Comparison of ENCODE assay signal across 9 mouse cellular contexts in genomic region chr12:35831268-35831667, GRCm38 (mm10).
DNase-seq lines count a peak whose midpoint lies in the region; ATAC-seq lines count a peak whose summit lies in the region.
"Had no signal": no experiment of that assay in that cellular context is flagged by ENCODE, and none has a peak within 500 bp of the region (broad histone marks: within the 10 kb centered on the region; RNA-seq: fewer than 3 reads in every experiment).

No protein-coding gene starts in this region.

- no peak overlapping the region for H3K27ac ChIP-seq in heart, embryonic 13.5 days (replicated peaks)
- H3K27ac ChIP-seq in heart, embryonic 10.5 days: no peak overlapping the region
- no peak overlapping the region for H3K27ac ChIP-seq in hindbrain, embryonic 14.5 days
- 0 out of 2 replicates have a peak overlapping the region, but pooled peaks have one; percentile 38 for H3K27ac ChIP-seq in limb, embryonic 15.5 days
- H3K27ac ChIP-seq: limb, embryonic 13.5 days had no signal

- H3K9me3 ChIP-seq in heart, embryonic 13.5 days: no peaks in the 10 kb centered on the region
- H3K9me3 ChIP-seq in heart, embryonic 10.5 days: no peaks in the 10 kb centered on the region
- H3K9me3 ChIP-seq in hindbrain, embryonic 14.5 days (ENCODE audit: control insufficient read depth, low read length): no peaks in the 10 kb centered on the region
- no peaks in the 10 kb centered on the region for H3K9me3 ChIP-seq in limb, embryonic 15.5 days
- H3K9me3 ChIP-seq: limb, embryonic 13.5 days had no signal

- no peaks in the 10 kb centered on the region for H3K4me1 ChIP-seq in heart, embryonic 13.5 days
- no peaks in the 10 kb centered on the region for H3K4me1 ChIP-seq in heart, embryonic 10.5 days
- no peaks in the 10 kb centered on the region for H3K4me1 ChIP-seq in hindbrain, embryonic 14.5 days (replicated peaks; ENCODE audit: control insufficient read depth, insufficient read depth, low read length)
- H3K4me1 ChIP-seq in limb, embryonic 15.5 days: 0 out of 2 replicates have a peak, but pooled peaks cover 4% of the 10 kb centered on the region

- 11% methylated on average over 5 of the region's 5 CpGs for WGBS in heart, embryonic 13.5 days
- 18% methylated on average over 5 of the region's 5 CpGs for WGBS in heart, embryonic 10.5 days
- WGBS in hindbrain, embryonic 14.5 days: 20% methylated on average over 5 of the region's 5 CpGs
- 4% methylated on average over 5 of the region's 5 CpGs for WGBS in limb, embryonic 15.5 days

- H3K27me3 ChIP-seq in heart, embryonic 13.5 days (replicated peaks): no peaks in the 10 kb centered on the region
- H3K27me3 ChIP-seq in heart, embryonic 10.5 days (ENCODE audit: insufficient read depth, poor library complexity, severe bottlenecking): no peaks in the 10 kb centered on the region
- H3K27me3 ChIP-seq in hindbrain, embryonic 14.5 days (ENCODE audit: control insufficient read depth, insufficient read depth, low read length): no peaks in the 10 kb centered on the region
- no peaks in the 10 kb centered on the region for H3K27me3 ChIP-seq in limb, embryonic 15.5 days

- no peak overlapping the region for H3K4me3 ChIP-seq in heart, embryonic 13.5 days
- no peak overlapping the region for H3K4me3 ChIP-seq in heart, embryonic 10.5 days
- no peak overlapping the region for H3K4me3 ChIP-seq in hindbrain, embryonic 14.5 days (replicated peaks; ENCODE audit: low read length)
- no peak overlapping the region for H3K4me3 ChIP-seq in limb, embryonic 15.5 days
- H3K4me3 ChIP-seq: limb, embryonic 13.5 days had no signal

- DNase-seq in heart, embryonic 10.5 days (ENCODE audit: low spot score): no peak
- DNase-seq in CD4-positive helper T cell, adult 2 months (ENCODE audit: low read depth, low spot score): peak; percentile 63
- DNase-seq in brain, adult 2 months (ENCODE audit: low read depth, low spot score): peak; percentile 87
- peak; percentile 71 for DNase-seq in hindbrain, embryonic 14.5 days (ENCODE audit: low spot score)
- DNase-seq in ovary, postnatal 10 days (ENCODE audit: low spot score): no peak

- ATAC-seq in heart, embryonic 13.5 days (ENCODE audit: extremely low read depth, insufficient number of reproducible peaks, low FRiP score, low TSS enrichment): no peak
- peak; percentile 44 for ATAC-seq in hindbrain, embryonic 14.5 days (ENCODE audit: low FRiP score)
- no peak for ATAC-seq in limb, embryonic 15.5 days (ENCODE audit: insufficient number of reproducible peaks, low FRiP score, low TSS enrichment, low read depth)
- ATAC-seq in neutrophil, adult 5-6 weeks (ENCODE audit: extremely low read depth, insufficient number of reproducible peaks, low FRiP score, poor library complexity, severe bottlenecking): peak; percentile 65

- H3K9ac ChIP-seq in heart, embryonic 13.5 days: no peak overlapping the region
- H3K9ac ChIP-seq in hindbrain, embryonic 14.5 days: no peak overlapping the region
- no peak overlapping the region for H3K9ac ChIP-seq in limb, embryonic 15.5 days
- H3K9ac ChIP-seq: limb, embryonic 13.5 days had no signal

- no peaks in the 10 kb centered on the region for H3K36me3 ChIP-seq in heart, embryonic 13.5 days
- H3K36me3 ChIP-seq in heart, embryonic 10.5 days: no peaks in the 10 kb centered on the region
- H3K36me3 ChIP-seq in hindbrain, embryonic 14.5 days (replicated peaks; ENCODE audit: control insufficient read depth, insufficient read depth): no peaks in the 10 kb centered on the region
- no peaks in the 10 kb centered on the region for H3K36me3 ChIP-seq in limb, embryonic 15.5 days
- H3K36me3 ChIP-seq: limb, embryonic 13.5 days had no signal

- H3K4me2 ChIP-seq in heart, embryonic 13.5 days: peak overlapping the region; percentile 9; the same call in 1 of the 2 replicates
- H3K4me2 ChIP-seq in hindbrain, embryonic 14.5 days (replicated peaks): no peak overlapping the region
- no peak overlapping the region for H3K4me2 ChIP-seq in limb, embryonic 15.5 days
- H3K4me2 ChIP-seq: limb, embryonic 13.5 days had no signal

Comparison
In these comparisons a context has a peak if more than half of its experiments do, and no peak if none do; other contexts are left out.
1. ATAC-seq: peak in hindbrain, embryonic 14.5 days (single experiment) and neutrophil, adult 5-6 weeks (single experiment); none in heart, embryonic 13.5 days (single experiment) and limb, embryonic 15.5 days (single experiment).
2. DNase-seq: peak in CD4-positive helper T cell, adult 2 months (single experiment), brain, adult 2 months (single experiment) and hindbrain, embryonic 14.5 days (single experiment); none in heart, embryonic 10.5 days (single experiment) and ovary, postnatal 10 days (single experiment).